Mouse (Mus musculus): ENCODE data around the gene Gnptab.

DNA sequence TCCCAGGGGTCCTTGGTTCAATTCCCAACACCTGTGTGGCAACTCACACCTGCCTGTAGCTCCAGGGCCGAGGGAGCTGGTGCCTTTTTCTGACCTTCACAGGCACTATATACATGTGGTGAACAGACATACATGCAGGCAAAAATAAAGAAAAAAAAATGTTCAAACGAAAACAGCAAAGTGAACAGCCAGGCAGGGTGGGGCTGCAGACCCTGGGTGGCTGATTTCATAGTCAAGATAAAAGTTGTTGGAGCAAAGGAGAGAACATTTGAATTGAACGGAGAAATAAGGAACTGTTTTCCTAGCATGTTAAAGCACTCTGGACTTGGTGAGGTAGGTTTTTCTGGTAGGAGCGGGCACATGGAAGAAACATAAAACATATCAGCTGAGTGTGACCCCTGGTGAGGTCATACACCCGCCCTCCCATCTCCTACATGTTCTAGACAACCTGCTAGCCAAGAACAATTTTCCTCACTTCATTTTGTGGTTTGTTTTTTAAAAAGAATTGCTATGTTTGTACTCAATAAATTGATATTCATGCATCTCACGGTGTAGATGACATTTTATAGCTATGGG is 19.8 kb downstream of the Gnptab start:
- TF ChIP-seq POLR2A (IDR thresholded peaks at IDR 0.05; ENCODE audit: control insufficient read depth, extremely low read depth, insufficient read depth, low read length, poor library complexity) (no peak), CTCF (IDR thresholded peaks at IDR 0.05; ENCODE audit: borderline replicate concordance, control insufficient read depth, extremely low read depth, insufficient read depth, low read length, poor library complexity) (no peak)
